Mouse (Mus musculus): ENCODE data around the gene Gorab.

DNA sequence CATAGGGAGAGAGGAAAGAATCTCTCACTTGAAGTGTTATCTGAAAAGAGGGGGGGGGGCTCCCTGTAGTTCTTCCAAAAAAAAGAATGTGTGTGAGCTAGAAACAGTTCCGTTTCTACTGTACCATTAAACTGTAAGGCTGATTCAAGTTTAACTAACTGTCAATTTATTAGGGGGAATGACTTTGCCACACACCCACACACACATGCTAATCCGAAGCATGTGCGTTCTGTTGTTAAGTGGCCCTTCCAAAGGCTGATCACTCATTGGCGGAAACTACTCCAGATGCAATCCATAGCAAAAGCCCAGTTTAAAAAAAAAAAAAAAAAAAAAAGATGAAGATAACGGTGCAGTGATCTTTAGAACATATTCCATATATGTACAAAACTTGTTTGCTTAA is 42.1 kb downstream of the Gorab start:
- TF ChIP-seq CTCF (IDR thresholded peaks at IDR 0.05) (no peak), EP300 (IDR thresholded peaks at IDR 0.05) (no peak)
